8 mouse cellular contexts compared by ENCODE assay signal in the genomic region with DNA sequence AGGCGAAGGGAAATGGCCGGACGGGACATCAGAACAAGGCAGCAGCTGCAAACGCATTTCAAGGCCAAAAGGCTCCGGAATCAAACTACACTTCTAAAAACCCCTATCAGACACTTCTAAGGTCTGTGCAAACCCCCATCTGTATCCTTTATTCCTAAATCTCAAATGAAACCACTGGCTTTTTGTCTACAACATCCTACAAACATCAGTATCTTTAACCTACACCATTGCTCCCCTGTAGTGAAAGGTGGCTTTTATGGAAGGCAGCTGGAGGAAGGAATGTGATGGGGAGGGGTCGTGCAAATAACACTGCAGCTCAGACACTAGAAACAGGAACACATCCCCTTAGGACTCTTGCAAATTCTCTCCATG. TPM values are rescaled to one million over a fixed set of nuclear protein-coding genes. Genes with fewer than 3 reads are reported as not detected.
A peak's percentile ranks its signal among the peaks of the same experiment; 100 is the strongest.
DNase-seq lines count a peak whose midpoint lies in the region; ATAC-seq lines count a peak whose summit lies in the region.

No protein-coding gene starts in this region.

- ATAC-seq in heart, embryonic 14.5 days (ENCODE audit: insufficient number of reproducible peaks, insufficient read depth, low FRiP score, low read depth) = no peak
- no peak for ATAC-seq in heart, embryonic 16.5 days (replicated peaks; ENCODE audit: extremely low read depth, insufficient read depth, low FRiP score)
- ATAC-seq in liver, embryonic 13.5 days (ENCODE audit: low read depth) = no peak
- ATAC-seq in megakaryocyte progenitor cell, adult 5-6 weeks (replicated peaks; ENCODE audit: poor library complexity) = no peak
- no peak for ATAC-seq in megakaryocyte-erythroid progenitor cell, adult 5-6 weeks (replicated peaks; ENCODE audit: low FRiP score, low TSS enrichment, poor library complexity, severe bottlenecking)

- H3K9me3 ChIP-seq in heart, embryonic 14.5 days (ENCODE audit: control insufficient read depth, low read length) = no peaks in the 10 kb centered on the region
- H3K9me3 ChIP-seq in heart, embryonic 16.5 days (replicated peaks; ENCODE audit: control insufficient read depth, low read length) = no peaks in the 10 kb centered on the region
- no peaks in the 10 kb centered on the region for H3K9me3 ChIP-seq in liver, embryonic 13.5 days (replicated peaks)

- peak overlapping the region in 1 of 2 experiments; percentile 92; a peak in 1 of 4 replicates for H3K27ac ChIP-seq in heart, embryonic 14.5 days (replicated peaks in 1 of 2; ENCODE audit: control insufficient read depth in 1 of 2, insufficient read depth in 1 of 2, low read depth in 2 of 2, low read length in 2 of 2)
- peak overlapping the region; percentile 89; the same call in 1 of the 2 replicates for H3K27ac ChIP-seq in heart, embryonic 16.5 days (ENCODE audit: low read length)
- H3K27ac ChIP-seq in liver, embryonic 13.5 days = peak overlapping the region; percentile 93

- intact Hi-C loops in gastrocnemius, postnatal 36 days (cut with DNase I) = loop anchor here (5.0 to 10.0 kb wide), 2 partner anchors 51 to 87 kb away; no protein-coding TSS in a partner anchor

- 10% methylated on average over 6 of the region's 6 CpGs for WGBS in heart, embryonic 14.5 days
- WGBS in heart, embryonic 16.5 days = 4% methylated on average over 6 of the region's 6 CpGs
- 4% methylated on average over 6 of the region's 6 CpGs for WGBS in liver, embryonic 13.5 days (ENCODE audit: insufficient replicate concordance)

- peak overlapping the region; percentile 89 for H3K4me2 ChIP-seq in heart, embryonic 14.5 days (ENCODE audit: low read length)
- H3K4me2 ChIP-seq in heart, embryonic 16.5 days (ENCODE audit: low read depth, low read length) = peak overlapping the region; percentile 93
- peak overlapping the region; percentile 83 for H3K4me2 ChIP-seq in liver, embryonic 13.5 days

- H3K4me3 ChIP-seq in heart, embryonic 14.5 days (ENCODE audit: control insufficient read depth in 1 of 2, insufficient read depth in 1 of 2, low read depth in 1 of 2, low read length in 2 of 2) = peak overlapping the region; percentile 44 to 90
- H3K4me3 ChIP-seq in heart, embryonic 16.5 days (ENCODE audit: low read length) = peak overlapping the region; percentile 88
- peak overlapping the region; percentile 77 for H3K4me3 ChIP-seq in liver, embryonic 13.5 days (replicated peaks)

- H3K4me1 ChIP-seq in heart, embryonic 14.5 days (ENCODE audit: control insufficient read depth in 2 of 2, insufficient read depth in 2 of 2, low read length in 2 of 2) = peaks cover 0 to 19% of the 10 kb centered on the region in 2 experiments; a peak in 2 of 4 replicates
- peaks cover 22% of the 10 kb centered on the region for H3K4me1 ChIP-seq in heart, embryonic 16.5 days (ENCODE audit: control insufficient read depth, insufficient read depth, low read length)
- peaks cover 73% of the 10 kb centered on the region for H3K4me1 ChIP-seq in liver, embryonic 13.5 days (replicated peaks)

- no peaks in the 10 kb centered on the region for H3K36me3 ChIP-seq in heart, embryonic 14.5 days (ENCODE audit: control insufficient read depth, insufficient read depth, low read length)
- H3K36me3 ChIP-seq in heart, embryonic 16.5 days (ENCODE audit: control insufficient read depth, insufficient read depth) = no peaks in the 10 kb centered on the region
- H3K36me3 ChIP-seq in liver, embryonic 13.5 days = no peaks in the 10 kb centered on the region

- DNase-seq in heart, adult 11 months = no peak
- DNase-seq in T-cell, adult 2 months (ENCODE audit: low spot score) = peak; percentile 3
- DNase-seq in liver, embryonic 13.5 days = no peak
- DNase-seq in gastrocnemius, postnatal 36 days = no peak

- H3K27me3 ChIP-seq in heart, embryonic 14.5 days (ENCODE audit: control insufficient read depth, insufficient read depth, low read length) = no peaks in the 10 kb centered on the region
- no peaks in the 10 kb centered on the region for H3K27me3 ChIP-seq in heart, embryonic 16.5 days (ENCODE audit: control insufficient read depth, insufficient read depth, low read length)
- H3K27me3 ChIP-seq in liver, embryonic 13.5 days = no peaks in the 10 kb centered on the region

- peak overlapping the region; percentile 85 for H3K9ac ChIP-seq in heart, embryonic 14.5 days (ENCODE audit: low read length)
- H3K9ac ChIP-seq in heart, embryonic 16.5 days (ENCODE audit: low read length) = peak overlapping the region; percentile 90
- H3K9ac ChIP-seq in liver, embryonic 13.5 days = peak overlapping the region; percentile 83

RNA-seq across cellular contexts. Expression of a gene that starts 1.1 kb away (rescaled TPM):
- 16.5 and 16.6 TPM in 2 replicates for polyA plus RNA-seq in heart, embryonic 14.5 days (2014; fragmentation: Nextera tagmentation; extraction: Ambion mirVana)
- polyA plus RNA-seq in heart, embryonic 16.5 days (2015; fragmentation: Nextera tagmentation; extraction: Ambion mirVana) = 11.4 and 12.7 TPM in 2 replicates
- polyA plus RNA-seq in liver, embryonic 13.5 days (2015; fragmentation: Nextera tagmentation; extraction: Ambion mirVana) = 7.0 and 7.3 TPM in 2 replicates
- 55.8 and 66.9 TPM in 2 replicates for total RNA-seq in megakaryocyte progenitor cell, adult 5-6 weeks (2015)
- total RNA-seq in megakaryocyte progenitor cell, adult 5-6 weeks (2017) = 43.9 and 51.3 TPM in 2 replicates
- total RNA-seq in gastrocnemius, postnatal 36 days (2021) = 10 to 100 TPM; 22.5 to 26.0 TPM
- total RNA-seq in megakaryocyte-erythroid progenitor cell, adult 5-6 weeks (2014; fragmentation: Nextera tagmentation) = 44.5 and 50.3 TPM in 2 replicates
- 37.9 and 48.3 TPM in 2 replicates for total RNA-seq in megakaryocyte-erythroid progenitor cell, adult 5-6 weeks (2017)
